Mouse (Mus musculus) C2C12 (cell line): ENCODE measurements around the gene 7420426K07Rik. TPM values are rescaled to one million over a fixed set of nuclear protein-coding genes. Genes with fewer than 3 reads are reported as not detected.

ENCODE experiments used
- H3K27me3 ChIP-seq: one replicate; pipeline ENCODE4 v1.6.1; 2011; ENCODE audit not compliant: control insufficient read depth, insufficient read depth, insufficient read length
- H3K36me3 ChIP-seq: one replicate; pipeline ENCODE4 v1.6.1; 2011; ENCODE audit not compliant: control insufficient read depth, insufficient read depth
- H3K4me3 ChIP-seq: one replicate; pipeline ENCODE4 v1.5.1; 2011; ENCODE audit warnings: mild to moderate bottlenecking, control low read depth; ENCODE audit not compliant: poor library complexity, insufficient read depth, severe bottlenecking
- H3K79me2 ChIP-seq: one replicate; pipeline ENCODE4 v1.6.1; 2011; ENCODE audit not compliant: control insufficient read depth, insufficient read depth
- H3K79me3 ChIP-seq: one replicate; pipeline ENCODE4 v1.6.1; 2011; ENCODE audit warnings: low read depth, control low read depth
- H3ac ChIP-seq: one replicate; pipeline ENCODE3; 2011; ENCODE audit warnings: low read depth; ENCODE audit not compliant: control insufficient read depth, insufficient read length
- CEBPB ChIP-seq: IDR thresholded peaks from one replicate; pipeline ENCODE4 v1.6.1; 2011; ENCODE audit warnings: low read depth, mild to moderate bottlenecking, control low read depth, moderate library complexity
- CTCF ChIP-seq: IDR thresholded peaks from one replicate; pipeline ENCODE4 v1.5.1; 2011; ENCODE audit not compliant: control insufficient read depth, insufficient read depth, insufficient read length
- FOSL1 ChIP-seq: IDR thresholded peaks from one replicate; pipeline ENCODE4 v1.8.0; 2011; ENCODE audit warnings: mild to moderate bottlenecking, low read length; ENCODE audit not compliant: poor library complexity, insufficient read depth, severe bottlenecking
- MAX ChIP-seq: IDR thresholded peaks from one replicate; pipeline ENCODE4 v1.6.1; 2011; ENCODE audit warnings: mild to moderate bottlenecking, control low read depth
- MYOD1 ChIP-seq: IDR thresholded peaks from one replicate; pipeline ENCODE4 v1.6.1; 2011; ENCODE audit warnings: low read depth; ENCODE audit not compliant: control insufficient read depth, insufficient read length
- MYOG ChIP-seq: IDR thresholded peaks from one replicate; pipeline ENCODE4 v1.6.1; 2011; ENCODE audit not compliant: control insufficient read depth, insufficient read length; ENCODE audit errors: extremely low read depth
- USF1 ChIP-seq: IDR thresholded peaks from one replicate; pipeline ENCODE4 v1.6.1; 2011; ENCODE audit warnings: low read depth, mild to moderate bottlenecking, control low read depth, moderate library complexity
- polyA plus RNA-seq: library from polyadenylated mRNA; unstranded; fragments of >200 nt; fragmentation: generic; extraction: Trizol; gene quantifications from one replicate; pipeline ENCODE4 v1.2.1, GENCODE M21; 2012; ENCODE audit warnings: missing spikeins

7420426K07Rik gene
- polyA plus RNA-seq, 1 experiment = not detected

GRCm38 (mm10) chr9:98952171-98953050, 49.5 kb downstream of the 7420426K07Rik start:
- H3K4me3 ChIP-seq = no peak overlapping the region
- peaks cover 71% of the 10 kb centered on the region for H3K27me3 ChIP-seq

GRCm38 (mm10) chr9:98953291-98953690, 50.4 kb downstream of the 7420426K07Rik start:
- H3K79me3 ChIP-seq = no peaks in the 10 kb centered on the region
- TF ChIP-seq CTCF (no peak), USF1 (no peak), MYOD1 (no peak), MAX (no peak), CEBPB (no peak), MYOG (no peak), FOSL1 (no peak)
- no peak overlapping the region for H3ac ChIP-seq

More at GRCm38 (mm10) chr9:98952171-98953050, 49.5 kb downstream of the 7420426K07Rik start:
- Histone ChIP-seq H3K36me3 (no peaks in the 10 kb centered on the region), H3ac (no peak overlapping the region), H3K79me2 (no peaks in the 10 kb centered on the region), H3K79me3 (no peaks in the 10 kb centered on the region)
- no peak for TF ChIP-seq CEBPB
- no peak for TF ChIP-seq CTCF
- TF ChIP-seq USF1 = no peak
- TF ChIP-seq MYOD1 = no peak
- no peak for TF ChIP-seq MYOG
- TF ChIP-seq FOSL1 = no peak
- TF ChIP-seq MAX = no peak

GRCm38 (mm10) chr9:98953830-98954229, 50.9 kb downstream of the 7420426K07Rik start:
- Histone ChIP-seq H3K79me2 (no peaks in the 10 kb centered on the region), H3K79me3 (no peaks in the 10 kb centered on the region), H3ac (no peak overlapping the region), H3K36me3 (no peaks in the 10 kb centered on the region), H3K4me3 (no peak overlapping the region), H3K27me3 (peaks cover 81% of the 10 kb centered on the region)
- TF ChIP-seq CTCF (no peak), MAX (no peak), MYOD1 (no peak), MYOG (no peak), USF1 (no peak)

More at GRCm38 (mm10) chr9:98953291-98953690, 50.4 kb downstream of the 7420426K07Rik start:
- Histone ChIP-seq H3K27me3 (peaks cover 76% of the 10 kb centered on the region), H3K36me3 (no peaks in the 10 kb centered on the region), H3K4me3 (no peak overlapping the region), H3K79me2 (no peaks in the 10 kb centered on the region)

Other genes with a start within 250 kb of the 7420426K07Rik start
- not detected for gene Prr23a1, start 60.6 kb upstream of the 7420426K07Rik start, polyA plus RNA-seq
- gene Prr23a2, start 46.6 kb upstream of the 7420426K07Rik start, polyA plus RNA-seq = not detected
- not detected for gene Prr23a3, start 38.4 kb upstream of the 7420426K07Rik start, polyA plus RNA-seq
- gene Foxl2, start 52.2 kb downstream of the 7420426K07Rik start, polyA plus RNA-seq = 0.01 TPM
- 22.1 TPM for gene Faim, start 83.3 kb downstream of the 7420426K07Rik start, polyA plus RNA-seq
- not detected for gene Gm1123, start 132.6 kb downstream of the 7420426K07Rik start, polyA plus RNA-seq
- gene Pik3cb, start 237.5 kb downstream of the 7420426K07Rik start, polyA plus RNA-seq = 3.4 TPM